Mouse (Mus musculus): Measurements from ENCODE around the gene Zfp281.

DNA sequence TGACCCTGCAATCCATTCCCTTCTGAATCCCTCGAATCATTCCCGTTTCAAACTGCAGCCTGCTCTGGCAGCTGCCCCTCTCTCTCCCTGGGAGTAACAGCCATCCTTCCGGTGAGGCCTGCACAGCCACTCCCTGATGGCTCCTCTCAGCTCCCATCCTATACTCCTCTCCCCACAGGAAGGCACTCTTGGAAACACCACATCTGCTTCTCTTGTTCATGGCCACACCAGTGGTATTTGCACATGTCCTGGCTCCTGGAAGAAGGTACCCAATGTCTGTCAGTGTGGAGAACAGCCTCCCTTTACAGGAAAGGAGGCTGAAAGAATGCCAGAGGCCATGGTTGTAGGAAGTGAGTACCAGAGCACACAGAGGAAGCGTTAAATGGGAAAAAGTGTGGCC lies 19.8 kb downstream of the Zfp281 start:
- TF ChIP-seq CTCF (IDR thresholded peaks at IDR 0.05; ENCODE audit: low read depth, low read length) (no peak), POLR2A (IDR thresholded peaks at IDR 0.05; ENCODE audit: extremely low read depth, insufficient read depth, low read length) (no peak)
